Mouse (Mus musculus) midbrain, embryonic 11.5 days (tissue): ENCODE results near the gene Uts2. TPM values are rescaled to one million over a fixed set of nuclear protein-coding genes. Genes with fewer than 3 reads are reported as not detected.
"Not testable (repeated sequence)": the region's sequence is repeated elsewhere in the genome, so short reads cannot be mapped to it uniquely, and the experiment has no call there.

Source experiments
- ATAC-seq: fragments of 200-750 bp; cut with Nextera tagmentation; 2 replicates; pipeline ENCODE4 v1.8.0; 2017; ENCODE audit warnings: moderate TSS enrichment, moderate library complexity; ENCODE audit not compliant: low FRiP score
- DNase-seq: peaks from one replicate; pipeline ENCODE4 v3.0.0; 2015; ENCODE audit warnings: low spot score; ENCODE audit errors: missing footprints
- H3K27ac ChIP-seq: fragments of 300-500 bp; sonication (generic); 2 replicates; pipeline ENCODE4 v1.5.1; 2014; ENCODE audit warnings: low read depth, low read length
- H3K27me3 ChIP-seq: fragments of 300-500 bp; sonication (generic); 2 replicates; pipeline ENCODE4 v1.6.1; 2014; ENCODE audit warnings: mild to moderate bottlenecking, low read length, moderate library complexity, mixed read lengths; ENCODE audit not compliant: control insufficient read depth, insufficient read depth
- H3K36me3 ChIP-seq: fragments of 300-500 bp; sonication (generic); 2 replicates; pipeline ENCODE4 v1.6.1; 2014; ENCODE audit warnings: mild to moderate bottlenecking, low read length, moderate library complexity, mixed read lengths; ENCODE audit not compliant: control insufficient read depth, insufficient read depth
- H3K4me1 ChIP-seq: fragments of 300-500 bp; sonication (generic); 2 replicates; pipeline ENCODE4 v1.6.1; 2014; ENCODE audit warnings: low read length; ENCODE audit not compliant: control insufficient read depth, insufficient read depth
- H3K4me2 ChIP-seq: fragments of 300-500 bp; sonication (generic); 2 replicates; pipeline ENCODE4 v1.6.1; 2014; ENCODE audit warnings: mild to moderate bottlenecking, moderate library complexity
- H3K4me3 ChIP-seq: fragments of 300-500 bp; sonication (generic); 2 replicates; pipeline ENCODE4 v1.5.1; 2014; ENCODE audit warnings: low read depth, low read length
- H3K9ac ChIP-seq: fragments of 300-500 bp; sonication (generic); 2 replicates; pipeline ENCODE4 v1.6.1; 2014; ENCODE audit warnings: low read length
- H3K9me3 ChIP-seq: fragments of 300-500 bp; sonication (generic); 2 replicates; pipeline ENCODE4 v1.6.1; 2016; ENCODE audit warnings: low read length; ENCODE audit not compliant: control insufficient read depth
- WGBS: fragments of 180-500 bp; shearing (Covaris S2); extraction: QIAGEN DNeasy Blood & Tissue Kit; methylation state at CpG from one replicate; pipeline ENCODE4 v1.1.7; 2014; 5-methylcytosine and 5-hydroxymethylcytosine counted together
- polyA plus RNA-seq: library from polyadenylated mRNA; unstranded; fragments of >200 nt; fragmentation: Nextera tagmentation; extraction: Ambion mirVana; gene quantifications from 2 replicates; pipeline ENCODE4 v1.2.1, GENCODE M21; 2014

Gene Uts2
- polyA plus RNA-seq, 1 experiment from 2014 or later, result not detected

DNA sequence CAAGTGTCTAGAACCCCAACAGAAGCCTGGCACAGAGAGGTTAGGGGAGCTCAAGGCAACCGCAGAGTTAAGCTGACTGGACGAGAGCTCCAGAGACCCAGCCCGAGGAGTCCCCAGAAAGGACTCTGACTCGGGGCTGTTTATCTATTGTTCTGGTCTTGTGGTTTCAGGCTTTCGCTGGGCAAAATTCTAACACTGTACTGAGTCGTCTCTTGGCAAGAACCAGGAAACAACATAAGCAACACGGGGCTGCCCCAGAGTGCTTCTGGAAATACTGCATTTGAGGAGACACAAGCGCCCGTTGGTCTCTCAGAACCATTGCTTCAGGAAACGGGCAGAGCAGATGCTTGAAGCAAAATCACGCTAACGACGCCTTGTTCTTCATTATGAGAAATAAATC is 4.5 kb downstream of the Uts2 start:
- Histone ChIP-seq H3K27ac (no peak overlapping the region), H3K9ac (no peak overlapping the region), H3K9me3 (no peaks in the 10 kb centered on the region), H3K36me3 (no peaks in the 10 kb centered on the region), H3K27me3 (no peaks in the 10 kb centered on the region), H3K4me1 (no peaks in the 10 kb centered on the region), H3K4me2 (no peak overlapping the region), H3K4me3 (no peak overlapping the region)
- DNase-seq (no peak), ATAC-seq (no peak)
- WGBS, result 81% methylated on average over 13 of the region's 13 CpGs

GRCm38 (mm10) chr4:151005656-151006318 is 8.9 kb downstream of the Uts2 start:
- WGBS, result 91% methylated on average over 13 of the region's 13 CpGs
- Histone ChIP-seq H3K4me3 (no peak overlapping the region), H3K4me2 (no peak overlapping the region), H3K27ac (no peak overlapping the region), H3K27me3 (no peaks in the 10 kb centered on the region), H3K36me3 (no peaks in the 10 kb centered on the region), H3K9ac (no peak overlapping the region), H3K4me1 (no peaks in the 10 kb centered on the region), H3K9me3 (no peaks in the 10 kb centered on the region)
- DNase-seq, result no peak
- no peak for ATAC-seq

- H3K36me3 ChIP-seq, result no peaks in the 10 kb centered on the region
- no peak overlapping the region for H3K4me2 ChIP-seq
- H3K4me1 ChIP-seq, result no peaks in the 10 kb centered on the region
- H3K9ac ChIP-seq, result no peak overlapping the region
- H3K27me3 ChIP-seq, result no peaks in the 10 kb centered on the region
- no peaks in the 10 kb centered on the region for H3K9me3 ChIP-seq
- DNase-seq (no peak), ATAC-seq (no peak)
- 58% methylated on average over 6 of the region's 6 CpGs for WGBS
- no peak overlapping the region for H3K27ac ChIP-seq
- H3K4me3 ChIP-seq, result no peak overlapping the region
Observed at GRCm38 (mm10) chr4:151006945-151007344, 10.0 kb downstream of the Uts2 start.

- H3K36me3 ChIP-seq, result no peaks in the 10 kb centered on the region
- ATAC-seq (no peak), DNase-seq (no peak)
- H3K9ac ChIP-seq, result no peak overlapping the region
- H3K4me2 ChIP-seq, result no peak overlapping the region
- H3K27me3 ChIP-seq, result no peaks in the 10 kb centered on the region
- no peaks in the 10 kb centered on the region for H3K4me1 ChIP-seq
- H3K9me3 ChIP-seq, result no peaks in the 10 kb centered on the region
- no peak overlapping the region for H3K4me3 ChIP-seq
- no peak overlapping the region for H3K27ac ChIP-seq
- WGBS, result 89% methylated on average over 7 of the region's 7 CpGs
Observed at GRCm38 (mm10) chr4:151010316-151010715, 13.4 kb downstream of the Uts2 start.

- ATAC-seq (no peak), DNase-seq (no peak)
- WGBS, result 83% methylated on average over 10 of the region's 10 CpGs
- H3K4me2 ChIP-seq, result no peak overlapping the region
- no peaks in the 10 kb centered on the region for H3K9me3 ChIP-seq
- H3K36me3 ChIP-seq, result no peaks in the 10 kb centered on the region
- H3K4me1 ChIP-seq, result no peaks in the 10 kb centered on the region
- no peak overlapping the region for H3K27ac ChIP-seq
- H3K27me3 ChIP-seq, result no peaks in the 10 kb centered on the region
- no peak overlapping the region for H3K9ac ChIP-seq
- no peak overlapping the region for H3K4me3 ChIP-seq
Observed at GRCm38 (mm10) chr4:151015946-151016345, 19.0 kb downstream of the Uts2 start.

DNA sequence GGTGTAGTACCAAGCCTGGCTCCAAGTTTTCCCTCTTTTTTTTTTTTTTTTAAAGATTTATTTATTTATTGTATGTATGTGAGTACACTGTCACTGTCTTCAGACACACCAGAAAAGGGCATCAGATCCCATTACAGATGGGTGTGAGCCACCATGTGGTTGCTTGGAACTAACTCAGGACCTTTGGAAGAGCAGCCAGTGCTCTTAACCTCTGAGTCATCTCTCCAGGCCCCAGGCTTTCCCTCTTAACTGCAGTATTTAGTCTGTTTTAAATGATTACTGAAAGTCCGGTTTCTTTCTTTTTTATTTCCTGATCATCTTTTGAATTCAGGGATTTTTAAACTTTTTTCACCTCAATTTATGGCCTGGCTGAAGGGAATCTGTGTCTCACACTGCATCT is 20.5 kb downstream of the Uts2 start:
- 92% methylated on average over 1 of the region's 1 CpGs for WGBS
- not testable (repeated sequence) for ATAC-seq

DNA sequence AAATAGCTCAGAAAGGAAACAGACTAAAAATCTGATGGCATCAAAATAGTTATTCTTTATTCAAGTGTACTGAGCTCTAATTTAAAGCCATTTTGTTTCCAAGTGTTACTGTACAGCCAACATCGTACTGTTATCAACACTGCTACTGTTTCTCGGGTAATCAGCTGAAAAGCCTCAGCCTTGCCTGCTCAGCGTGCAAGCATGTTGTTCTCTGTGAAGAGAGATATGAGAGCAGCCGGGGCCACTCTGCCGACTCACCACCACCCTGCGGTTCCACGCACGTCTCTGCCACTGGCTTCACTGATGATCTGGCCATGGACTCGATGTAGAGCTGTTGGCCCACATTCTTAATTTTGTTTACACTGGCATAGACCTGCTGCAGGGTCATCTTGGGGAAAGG is 27.3 kb downstream of the Uts2 start:
- Histone ChIP-seq H3K4me2 (no peak overlapping the region), H3K27ac (no peak overlapping the region), H3K9ac (no peak overlapping the region), H3K27me3 (no peaks in the 10 kb centered on the region), H3K36me3 (no peaks in the 10 kb centered on the region), H3K4me3 (no peak overlapping the region), H3K4me1 (no peaks in the 10 kb centered on the region), H3K9me3 (no peaks in the 10 kb centered on the region)
- no peak for ATAC-seq
- DNase-seq, result no peak
- 86% methylated on average over 9 of the region's 9 CpGs for WGBS

More for the DNA sequence above, 20.5 kb downstream of the Uts2 start:
- H3K4me2 ChIP-seq, H3K36me3 ChIP-seq, DNase-seq, H3K4me3 ChIP-seq, H3K9me3 ChIP-seq, H3K27me3 ChIP-seq, H3K4me1 ChIP-seq, H3K9ac ChIP-seq, H3K27ac ChIP-seq: not testable (repeated sequence)

DNA sequence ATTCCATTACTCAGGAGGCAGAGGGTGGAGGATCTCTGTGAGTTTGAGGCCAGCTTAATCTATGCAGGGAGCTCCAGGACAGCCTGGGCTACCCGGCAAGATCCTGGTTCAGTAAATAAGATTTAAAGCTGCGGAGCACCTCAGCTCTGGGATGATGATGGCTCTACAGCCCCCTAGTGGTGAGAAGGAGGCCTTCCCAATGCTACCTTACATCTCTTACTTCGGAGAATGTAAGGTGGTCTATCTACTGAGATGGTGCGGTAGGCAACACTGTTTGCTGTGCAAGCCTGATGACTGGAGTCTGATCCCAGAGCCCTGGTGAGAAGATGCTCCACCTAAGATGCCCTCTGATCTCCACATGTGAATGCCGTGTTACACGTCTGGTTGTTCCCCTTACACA is 30.1 kb downstream of the Uts2 start:
- no peaks in the 10 kb centered on the region for H3K4me1 ChIP-seq
- WGBS, result 56% methylated on average over 6 of the region's 6 CpGs

GRCm38 (mm10) chr4:151036521-151036920 is 39.6 kb downstream of the Uts2 start:
- H3K27me3 ChIP-seq, result no peaks in the 10 kb centered on the region
- H3K27ac ChIP-seq, result no peak overlapping the region
- H3K4me3 ChIP-seq, result no peak overlapping the region
- DNase-seq, result no peak
- WGBS, result 87% methylated on average over 7 of the region's 7 CpGs
- no peaks in the 10 kb centered on the region for H3K36me3 ChIP-seq
- no peak for ATAC-seq
- H3K9ac ChIP-seq, result no peak overlapping the region
- no peaks in the 10 kb centered on the region for H3K4me1 ChIP-seq
- H3K9me3 ChIP-seq, result no peaks in the 10 kb centered on the region
- H3K4me2 ChIP-seq, result no peak overlapping the region

More for the DNA sequence above, 30.1 kb downstream of the Uts2 start:
- Histone ChIP-seq H3K36me3 (no peaks in the 10 kb centered on the region), H3K9ac (no peak overlapping the region), H3K4me2 (no peak overlapping the region), H3K4me3 (no peak overlapping the region), H3K27me3 (no peaks in the 10 kb centered on the region), H3K27ac (no peak overlapping the region), H3K9me3 (no peaks in the 10 kb centered on the region)
- DNase-seq (peak; percentile 81), ATAC-seq (peak; percentile 48; the same call in 1 of the 2 replicates)
